Mouse (Mus musculus) brain, adult 2 months (tissue): Measurements from ENCODE around the gene Dock9.
A peak's percentile ranks its signal among the peaks of the same experiment; 100 is the strongest.
"Not testable (repeated sequence)": the region's sequence is repeated elsewhere in the genome, so short reads cannot be mapped to it uniquely, and the experiment has no call there.

Source experiments
- DNase-seq: peaks from one replicate; pipeline ENCODE4 v3.0.0; 2011; ENCODE audit warnings: low read depth, low spot score

Dock9 gene

DNA sequence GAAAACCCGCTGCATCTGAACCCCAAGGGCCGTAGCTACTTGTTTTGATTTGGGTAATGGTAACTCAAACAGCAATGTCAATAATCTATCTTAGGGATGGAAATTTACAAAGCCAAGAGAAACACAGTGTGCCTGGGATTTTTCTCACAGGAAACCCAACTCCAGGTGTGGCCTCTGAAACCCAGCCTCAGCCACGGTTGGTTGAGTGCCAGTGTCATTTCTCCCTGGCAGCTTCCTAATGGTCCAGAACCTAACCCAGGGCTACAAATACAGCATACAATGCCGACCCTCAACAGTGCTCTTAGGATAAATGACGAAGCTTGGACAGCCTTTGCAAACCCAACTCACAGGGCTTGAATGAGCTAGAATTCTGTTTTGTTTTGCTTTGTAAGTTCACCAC is 92.0 kb downstream of the Dock9 start:
- DNase-seq = no peak

DNA sequence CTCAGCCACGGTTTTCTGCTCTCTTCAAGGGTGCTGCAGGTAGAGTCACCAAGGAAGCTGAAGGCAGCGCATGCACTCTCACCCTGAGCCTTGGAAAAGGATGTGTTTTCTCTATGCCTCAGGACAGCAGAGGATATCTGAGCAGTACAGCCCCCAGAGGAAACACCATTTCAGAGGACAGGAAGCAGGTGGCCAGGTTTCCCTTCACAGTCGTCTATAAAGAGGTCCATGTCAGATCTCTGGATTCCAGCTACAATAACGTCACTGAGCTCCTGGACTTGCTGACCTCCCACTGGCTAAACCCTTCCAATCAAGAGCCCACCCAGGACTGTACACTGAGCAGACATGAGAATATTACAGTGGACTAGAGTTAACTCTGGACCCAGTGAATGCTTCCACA is 95.1 kb downstream of the Dock9 start:
- no peak for DNase-seq

GRCm38 (mm10) chr14:121700013-121700412 is 97.6 kb downstream of the Dock9 start:
- DNase-seq = no peak

- no peak for DNase-seq
Observed at GRCm38 (mm10) chr14:121698620-121698950, 99.1 kb downstream of the Dock9 start.

- peak; percentile 89 for DNase-seq
Observed at GRCm38 (mm10) chr14:121697709-121698619, 99.7 kb downstream of the Dock9 start.

DNA sequence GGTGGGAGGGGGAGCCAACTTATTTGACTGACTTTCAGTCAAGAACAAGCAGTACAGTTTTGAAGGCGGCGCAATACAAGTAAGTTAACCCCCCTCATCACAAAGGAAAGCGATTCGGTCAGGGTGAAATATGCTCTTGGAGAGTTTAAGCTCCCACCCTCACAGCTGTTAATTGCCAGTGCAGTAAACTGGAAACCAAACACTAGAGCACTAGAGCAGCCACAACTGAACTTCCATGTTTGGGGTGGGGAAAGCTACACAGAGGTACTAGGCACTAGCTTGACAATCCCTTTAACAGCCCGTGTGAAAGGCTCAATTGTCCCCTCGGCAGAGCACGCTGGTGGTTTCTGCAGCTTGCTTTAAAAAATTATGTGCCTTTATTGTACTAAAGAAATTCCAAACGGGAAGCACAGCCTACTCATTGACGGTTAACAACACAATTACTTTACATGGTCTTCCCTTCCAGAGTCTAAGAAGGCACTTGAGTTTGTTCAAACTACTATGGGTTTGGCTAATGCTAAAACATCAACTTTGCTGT is 100.4 kb downstream of the Dock9 start:
- DNase-seq = no peak

- no peak for DNase-seq
Observed at GRCm38 (mm10) chr14:121696429-121697118, 101.1 kb downstream of the Dock9 start.

GRCm38 (mm10) chr14:121694706-121695105 is 102.9 kb downstream of the Dock9 start:
- DNase-seq = no peak

GRCm38 (mm10) chr14:121693991-121694594 is 103.5 kb downstream of the Dock9 start:
- no peak for DNase-seq

GRCm38 (mm10) chr14:121689649-121690048 is 108.0 kb downstream of the Dock9 start:
- DNase-seq = not testable (repeated sequence)

- DNase-seq = peak; percentile 69
Observed at GRCm38 (mm10) chr14:121688175-121688574, 109.5 kb downstream of the Dock9 start.

DNA sequence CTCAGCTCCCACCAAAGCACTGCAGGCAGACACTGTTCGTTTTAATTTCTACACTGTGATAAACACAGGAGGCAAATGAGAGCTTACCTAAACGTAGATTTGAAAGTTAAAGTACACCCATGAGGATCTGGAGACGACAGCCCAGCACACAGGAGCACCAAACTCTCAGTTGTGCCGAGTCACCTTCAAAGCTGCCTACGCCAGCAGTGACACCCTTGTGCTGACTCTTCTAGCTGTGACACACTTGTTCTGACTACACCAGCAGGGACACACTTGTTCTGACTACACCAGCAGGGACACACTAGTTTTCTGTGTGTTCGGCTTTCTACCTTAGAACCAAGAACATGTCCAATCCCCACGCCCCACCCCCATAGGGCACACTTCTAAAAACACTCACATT is 110.4 kb downstream of the Dock9 start:
- peak; percentile 54 for DNase-seq

DNA sequence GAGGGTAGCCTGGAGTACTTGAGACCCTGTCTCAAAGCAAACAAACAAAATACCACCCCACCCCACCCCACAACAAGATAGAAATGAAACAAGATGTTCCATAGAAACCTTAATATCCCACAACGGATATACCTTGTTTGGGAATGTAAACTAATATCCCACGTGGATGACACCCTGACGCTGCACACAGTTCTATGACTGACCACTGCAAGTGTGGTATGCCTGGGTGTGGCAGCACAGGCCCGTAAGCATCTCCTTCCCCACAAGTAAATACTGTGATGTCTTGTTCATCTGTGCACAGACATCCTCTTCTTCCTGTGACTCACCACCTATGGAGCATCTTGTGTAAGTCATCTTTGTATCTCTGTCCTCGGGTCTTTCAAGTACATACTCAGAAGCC is 118.7 kb downstream of the Dock9 start:
- DNase-seq = no peak

DNA sequence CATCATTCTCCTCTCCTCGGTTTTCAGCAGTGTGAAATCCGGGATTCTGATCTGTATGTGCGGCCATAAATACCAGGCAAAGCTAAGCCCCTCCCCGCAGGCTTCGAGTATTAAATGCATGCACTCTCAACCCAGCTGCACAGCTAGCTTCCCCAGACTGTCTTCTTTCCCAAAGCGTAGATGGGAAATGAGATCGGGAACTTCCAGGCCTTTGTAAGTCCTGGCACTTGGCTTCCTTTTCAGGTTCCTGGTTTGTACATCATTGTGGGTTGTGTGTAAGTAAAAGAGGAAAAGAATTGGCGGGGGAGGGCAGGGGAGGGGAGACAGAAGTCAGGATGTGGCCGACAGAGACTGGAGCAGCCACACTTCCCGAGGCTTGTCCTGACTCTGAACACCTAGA is 119.2 kb downstream of the Dock9 start:
- DNase-seq = no peak

GRCm38 (mm10) chr14:121676596-121677330 is 120.9 kb downstream of the Dock9 start:
- DNase-seq = peak; percentile 81

- DNase-seq = no peak
Observed at GRCm38 (mm10) chr14:121676121-121676591, 121.5 kb downstream of the Dock9 start.

DNA sequence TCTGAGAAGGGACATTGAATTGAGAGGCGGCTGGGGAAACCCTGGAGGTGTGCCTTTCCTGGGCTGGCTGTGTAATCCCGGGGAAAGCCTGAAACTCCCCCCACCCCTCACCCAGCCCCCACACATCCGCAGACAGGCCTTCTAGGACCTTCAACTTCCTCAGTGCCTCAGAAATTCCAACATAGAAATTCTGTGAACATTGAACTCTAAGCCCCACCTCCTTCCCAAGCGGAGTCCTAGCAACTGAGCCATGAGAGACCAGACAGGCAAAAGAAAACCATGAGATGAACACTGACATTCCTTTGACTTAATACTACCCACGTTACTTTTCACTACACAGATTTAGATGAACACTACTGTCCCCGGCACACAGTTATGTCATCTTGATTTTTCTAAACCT is 122.1 kb downstream of the Dock9 start:
- no peak for DNase-seq

- no peak for DNase-seq
Observed at GRCm38 (mm10) chr14:121675146-121675545, 122.5 kb downstream of the Dock9 start.

- peak; percentile 49 for DNase-seq
Observed at GRCm38 (mm10) chr14:121670016-121670415, 127.6 kb downstream of the Dock9 start.

DNA sequence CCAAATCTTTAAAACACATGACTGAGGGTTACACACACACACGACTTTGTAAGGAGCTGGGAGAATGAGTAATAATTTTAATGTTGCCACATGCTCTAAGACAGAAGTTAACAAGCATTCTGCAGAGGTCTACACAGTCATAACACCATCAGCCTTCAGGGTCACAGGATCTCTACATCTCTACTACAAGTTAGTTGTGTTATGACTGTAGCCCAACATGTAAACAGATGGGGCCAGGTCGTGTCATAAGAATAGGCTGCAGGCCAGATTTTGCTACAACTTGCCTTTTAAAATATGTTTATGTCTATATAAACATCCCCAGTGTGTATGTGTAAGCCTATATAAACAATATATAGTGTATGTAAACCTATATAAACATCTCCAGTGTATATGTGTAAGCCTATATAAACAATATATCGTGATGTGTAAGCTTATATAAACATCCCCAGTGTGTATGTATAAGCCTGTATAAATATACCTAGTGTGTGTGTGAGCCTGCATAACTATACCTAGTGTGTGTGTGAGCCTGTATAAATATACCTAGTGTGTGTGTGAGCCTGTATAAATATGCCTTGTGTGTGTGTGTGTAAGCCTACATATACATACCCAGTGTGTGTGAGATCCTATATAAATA is 130.9 kb downstream of the Dock9 start:
- DNase-seq = no peak

DNA sequence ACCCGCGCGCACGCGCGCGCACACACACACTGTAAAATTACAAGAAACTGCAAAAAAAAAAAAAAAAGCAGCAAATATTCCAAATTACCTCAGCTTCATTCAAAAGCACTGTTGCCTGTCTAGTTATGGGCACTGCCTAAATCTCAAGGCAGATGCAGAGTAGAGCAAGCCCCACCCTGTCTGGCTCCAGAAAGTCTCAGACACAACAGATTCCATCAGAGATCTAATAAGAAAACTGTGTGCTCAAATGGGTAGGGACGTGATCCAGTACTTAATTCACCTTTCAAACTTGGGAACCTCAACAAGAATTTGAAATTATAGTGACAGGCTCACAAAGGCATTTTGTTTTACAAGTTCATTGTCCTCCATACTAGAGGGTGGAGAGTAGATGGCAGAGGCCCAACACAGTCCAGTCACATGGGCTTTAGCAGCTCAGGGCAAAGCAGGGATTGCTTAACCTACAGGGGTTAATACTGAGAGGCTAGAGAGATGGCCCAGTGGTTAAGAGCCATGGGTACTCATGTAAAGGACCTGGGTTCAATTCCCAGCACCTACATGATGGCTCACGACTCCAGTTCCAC is 131.9 kb downstream of the Dock9 start:
- no peak for DNase-seq
